Mouse (Mus musculus): ENCODE measurements around the gene Wnk3. TPM values are rescaled to one million over a fixed set of nuclear protein-coding genes. Genes with fewer than 3 reads are reported as not detected.

Wnk3 gene
- 9.8 and 10.5 TPM in 2 replicates for polyA plus RNA-seq (2015; fragmentation: Nextera tagmentation; extraction: Ambion mirVana)

GRCm38 (mm10) chrX:151197778-151198177 lies at the start of gene Wnk3:
Gene Wnk3, plus strand, starts transcription at chrX:151198078.

GRCm38 (mm10) chrX:151343761-151344500 lies 146.1 kb downstream of the Wnk3 start, which contains the start of gene Fam120c:
Gene Fam120c, plus strand, starts transcription at chrX:151344175.

Other genes starting within 250 kb of the Wnk3 start
- gene Gnl3l, start 180.8 kb upstream of the Wnk3 start, polyA plus RNA-seq (2015; fragmentation: Nextera tagmentation; extraction: Ambion mirVana), result 91.7 and 100.0 TPM in 2 replicates
- 16.1 and 18.0 TPM in 2 replicates for gene Fgd1, start 151.9 kb upstream of the Wnk3 start, polyA plus RNA-seq (2015; fragmentation: Nextera tagmentation; extraction: Ambion mirVana)
- 35.5 and 37.5 TPM in 2 replicates for gene Tsr2, start 101.5 kb upstream of the Wnk3 start, polyA plus RNA-seq (2015; fragmentation: Nextera tagmentation; extraction: Ambion mirVana)
- 8.5 and 9.9 TPM in 2 replicates for gene Fam120c, start 146.1 kb downstream of the Wnk3 start, polyA plus RNA-seq (2015; fragmentation: Nextera tagmentation; extraction: Ambion mirVana)

All from neural tube, postnatal 0 days (tissue).